Mouse (Mus musculus) large intestine, adult 2 months (tissue): ENCODE data around the gene Serpinb9e. TPM values are rescaled to one million over a fixed set of nuclear protein-coding genes. Genes with fewer than 3 reads are reported as not detected.
"Not testable (repeated sequence)": the region's sequence is repeated elsewhere in the genome, so short reads cannot be mapped to it uniquely, and the experiment has no call there.

Source experiments
- DNase-seq: peaks from one replicate; pipeline ENCODE4 v3.0.0-alpha.2; 2012; ENCODE audit warnings: low read depth, low spot score
- WGBS: fragments of 180-500 bp; shearing (Covaris S2); methylation state at CpG from one replicate; pipeline ENCODE4 v1.1.7; 2018; 5-methylcytosine and 5-hydroxymethylcytosine counted together
- polyA plus RNA-seq: library from polyadenylated mRNA; depleted of rRNA; stranded (reverse); fragments of >200 nt; gene quantifications from 2 replicates; pipeline ENCODE4 v1.2.3, GENCODE M21; 2012; rRNA removed

Gene Serpinb9e
- not detected in 2 replicates for polyA plus RNA-seq

DNA sequence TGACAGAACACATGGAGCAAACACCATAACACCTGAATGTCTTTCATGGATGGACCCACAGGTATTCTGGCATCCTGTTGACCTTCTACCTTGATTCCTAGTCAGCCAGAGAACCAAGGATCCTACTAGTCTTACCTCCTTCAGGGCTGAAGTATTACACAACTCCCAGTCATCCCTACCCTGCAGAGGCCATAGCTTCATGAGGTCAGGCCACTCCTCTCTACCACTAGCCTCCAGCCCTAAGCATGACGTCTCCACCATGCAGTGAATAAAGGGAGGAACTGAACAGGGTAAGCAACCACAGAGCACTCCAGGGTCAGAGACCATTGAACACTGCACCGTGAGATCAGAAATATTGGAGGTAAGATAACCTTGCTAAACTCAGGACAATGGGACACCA is at the start of gene Serpinb9e:
Gene Serpinb9e, plus strand, starts transcription at position 301 of the 400 bp plus-strand sequence.
- WGBS, result 76% methylated on average over 2 of the region's 2 CpGs
- not testable (repeated sequence) for DNase-seq

GRCm38 (mm10) chr13:33199740-33200139 is 49.7 kb upstream of the Serpinb9e start:
- WGBS, result 59% methylated on average over 2 of the region's 2 CpGs
- no peak for DNase-seq

- 83% methylated on average over 4 of the region's 4 CpGs for WGBS
These were observed 59.2 kb downstream of the Serpinb9e start for GRCm38 (mm10) chr13:33308631-33309030.

More at GRCm38 (mm10) chr13:33308631-33309030, 59.2 kb downstream of the Serpinb9e start:
- not testable (repeated sequence) for DNase-seq

Other genes with a start within 250 kb of the Serpinb9e start
- gene Serpinb9, start 246.4 kb upstream of the Serpinb9e start, polyA plus RNA-seq, result 3.7 and 4.1 TPM in 2 replicates
- 0.05 TPM in 1 of 2 replicates, not detected in the other for gene Serpinb9b, start 222.2 kb upstream of the Serpinb9e start, polyA plus RNA-seq
- 0.08 and 0.14 TPM in 2 replicates for gene Serpinb1b, start 171.0 kb upstream of the Serpinb9e start, polyA plus RNA-seq
- gene Serpinb9c, start 89.9 kb upstream of the Serpinb9e start, polyA plus RNA-seq, result not detected in 2 replicates
- gene Serpinb9d, start 56.7 kb upstream of the Serpinb9e start, polyA plus RNA-seq, result not detected in 2 replicates
- gene Serpinb9f, start 74.5 kb downstream of the Serpinb9e start, polyA plus RNA-seq, result not detected in 2 replicates
- not detected in 2 replicates for gene Gm11397, start 146.1 kb downstream of the Serpinb9e start, polyA plus RNA-seq
- not detected in 2 replicates for gene Serpinb9g, start 235.2 kb downstream of the Serpinb9e start, polyA plus RNA-seq